Mouse (Mus musculus) cortical plate, adult 2 months (tissue): ENCODE results near the gene Sdhb.

Experiments used
- CTCF ChIP-seq: fragments of 200-500 bp; IDR thresholded peaks from 2 replicates; pipeline ENCODE4 v1.5.1; 2011; ENCODE audit warnings: mild to moderate bottlenecking, control low read depth, low read length; ENCODE audit not compliant: insufficient read depth; ENCODE audit errors: extremely low read depth
- POLR2A ChIP-seq: fragments of 200-500 bp; IDR thresholded peaks from 2 replicates; pipeline ENCODE4 v1.6.1; 2011; ENCODE audit warnings: mild to moderate bottlenecking, low read length, control low read depth; ENCODE audit not compliant: insufficient read depth; ENCODE audit errors: extremely low read depth

DNA sequence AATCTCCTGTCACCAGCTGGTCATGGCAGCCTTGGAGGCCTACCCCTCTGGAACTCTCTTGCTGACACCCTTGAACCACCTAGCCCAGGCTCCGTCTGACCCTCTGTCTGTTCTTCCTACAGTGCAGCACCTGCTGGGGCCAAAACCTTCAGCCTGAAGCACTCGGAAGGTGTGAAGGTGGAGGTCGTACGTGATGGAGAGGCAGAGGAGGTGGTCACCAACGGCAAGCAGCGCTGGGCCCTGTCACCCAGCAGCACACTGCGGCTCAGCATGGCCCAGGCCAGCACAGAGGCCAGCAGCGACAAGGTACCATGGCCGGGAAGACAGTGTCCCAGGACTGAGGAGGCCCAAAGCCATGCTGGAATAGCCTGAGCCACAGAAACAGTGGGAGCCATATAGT, 43.6 kb upstream of the Sdhb start:
- TF ChIP-seq POLR2A (no peak), CTCF (no peak)
